ENCODE assay signal across 8 mouse cellular contexts in the genomic region with DNA sequence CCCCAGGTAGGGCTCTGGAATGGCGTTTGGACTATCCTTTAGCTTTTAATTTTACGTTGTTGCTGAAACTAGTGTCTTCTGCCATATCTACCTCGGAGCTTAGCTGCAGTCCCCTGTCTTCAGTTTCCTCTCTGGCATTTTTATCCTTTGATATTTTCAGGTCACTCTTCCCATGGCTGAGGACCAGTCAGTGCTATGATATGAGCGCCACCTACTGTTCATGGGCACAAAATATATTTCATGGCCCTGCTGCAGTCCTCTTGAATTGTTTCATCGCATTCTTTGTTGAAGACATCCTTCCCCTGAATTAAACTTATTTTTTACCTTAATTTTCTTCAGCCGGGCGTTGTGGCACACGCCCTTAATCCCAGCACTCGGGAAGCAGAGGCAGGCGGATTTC. TPM values are rescaled to one million over a fixed set of nuclear protein-coding genes. Genes with fewer than 3 reads are reported as not detected.
DNase-seq lines count a peak whose midpoint lies in the region; ATAC-seq and TF ChIP-seq lines count a peak whose summit lies in the region.

No protein-coding gene starts in this region.

- ATAC-seq in midbrain, embryonic 16.5 days: peak; percentile 86

- H3K4me3 ChIP-seq in thymus, adult 2 months (ENCODE audit: control insufficient read depth, insufficient read depth, low read length): no peak overlapping the region
- no peak overlapping the region for H3K4me3 ChIP-seq in kidney, adult 2 months (ENCODE audit: insufficient read depth, low read depth, low read length)
- H3K4me3 ChIP-seq in limb, embryonic 10.5 days: no peak overlapping the region
- H3K4me3 ChIP-seq in midbrain, embryonic 16.5 days (ENCODE audit: low read depth, low read length): no peak overlapping the region

- no peaks in the 10 kb centered on the region for H3K27me3 ChIP-seq in thymus, adult 2 months (ENCODE audit: control insufficient read depth, insufficient read depth, low read length)
- no peaks in the 10 kb centered on the region for H3K27me3 ChIP-seq in kidney, adult 2 months (replicated peaks; ENCODE audit: control insufficient read depth, insufficient read depth, low read length)
- H3K27me3 ChIP-seq in limb, embryonic 10.5 days (ENCODE audit: low read depth, poor library complexity, severe bottlenecking): no peaks in the 10 kb centered on the region
- H3K27me3 ChIP-seq in midbrain, embryonic 16.5 days (ENCODE audit: control insufficient read depth, insufficient read depth, low read depth, low read length): no peaks in the 10 kb centered on the region

- no peaks in the 10 kb centered on the region for H3K36me3 ChIP-seq in thymus, adult 2 months (ENCODE audit: control insufficient read depth, insufficient read depth, low read length)
- H3K36me3 ChIP-seq in kidney, adult 2 months (ENCODE audit: control insufficient read depth, insufficient read depth, low read length): no peaks in the 10 kb centered on the region
- H3K36me3 ChIP-seq in limb, embryonic 10.5 days: no peaks in the 10 kb centered on the region
- H3K36me3 ChIP-seq in midbrain, embryonic 16.5 days (ENCODE audit: control insufficient read depth, insufficient read depth, low read length): no peaks in the 10 kb centered on the region

- H3K4me1 ChIP-seq in thymus, adult 2 months (replicated peaks; ENCODE audit: control insufficient read depth, insufficient read depth, low read length): no peaks in the 10 kb centered on the region
- H3K4me1 ChIP-seq in kidney, adult 2 months (ENCODE audit: control insufficient read depth, insufficient read depth, low read length): no peaks in the 10 kb centered on the region
- H3K4me1 ChIP-seq in limb, embryonic 10.5 days: no peaks in the 10 kb centered on the region
- H3K4me1 ChIP-seq in midbrain, embryonic 16.5 days (ENCODE audit: control insufficient read depth, insufficient read depth, low read length): no peaks in the 10 kb centered on the region

- no peak overlapping the region for H3K4me2 ChIP-seq in midbrain, embryonic 16.5 days (ENCODE audit: low read length)

- no peak overlapping the region for H3K9ac ChIP-seq in midbrain, embryonic 16.5 days (ENCODE audit: low read depth, low read length)

- 41% methylated on average over 10 of the region's 10 CpGs for WGBS in thymus, adult 2 months
- WGBS in kidney, adult 2 months: 20% methylated on average over 10 of the region's 10 CpGs
- WGBS in limb, embryonic 10.5 days: 27% methylated on average over 10 of the region's 10 CpGs
- WGBS in midbrain, embryonic 16.5 days: 22% methylated on average over 10 of the region's 10 CpGs

- H3K27ac ChIP-seq in thymus, adult 2 months (ENCODE audit: control insufficient read depth, insufficient read depth, low read length): no peak overlapping the region
- H3K27ac ChIP-seq in kidney, adult 2 months (ENCODE audit: insufficient read depth, low read depth, low read length): no peak overlapping the region
- no peak overlapping the region for H3K27ac ChIP-seq in limb, embryonic 10.5 days
- H3K27ac ChIP-seq in midbrain, embryonic 16.5 days (ENCODE audit: low read length): no peak overlapping the region

- no peaks in the 10 kb centered on the region for H3K9me3 ChIP-seq in limb, embryonic 10.5 days (replicated peaks)
- H3K9me3 ChIP-seq in midbrain, embryonic 16.5 days (replicated peaks; ENCODE audit: control insufficient read depth, low read length, poor library complexity, severe bottlenecking): no peaks in the 10 kb centered on the region

- no peak for TF ChIP-seq CTCF in thymus, adult 2 months (IDR thresholded peaks at IDR 0.05; ENCODE audit: borderline replicate concordance, control insufficient read depth, extremely low read depth, insufficient read depth, low read length, poor library complexity)
- TF ChIP-seq CTCF in kidney, adult 2 months (conservative IDR thresholded peaks at IDR 0.05; ENCODE audit: insufficient read depth, insufficient read length, low read depth, low read length): peak; percentile 76

- TF ChIP-seq POLR2A in thymus, adult 2 months (IDR thresholded peaks at IDR 0.05; ENCODE audit: control insufficient read depth, extremely low read depth, insufficient read depth, low read length, poor library complexity): no peak
- TF ChIP-seq POLR2A in kidney, adult 2 months (IDR thresholded peaks at IDR 0.05; ENCODE audit: low read depth, low read length): no peak

- DNase-seq in thymus, adult 2 months: peak; percentile 16
- no peak for DNase-seq in thymus, adult 18-20 months
- peak; percentile 64 for DNase-seq in cerebellum, adult 9-10 months
- DNase-seq in frontal cortex, adult 2 months (ENCODE audit: extremely low spot score in 1 of 2, low spot score in 1 of 2): peak; percentile 3 to 81
- DNase-seq in kidney, adult 2 months: peak; percentile 65
- peak; percentile 59 for DNase-seq in limb, embryonic 10.5 days (ENCODE audit: low spot score)
- DNase-seq in thymus, postnatal 25 days: peak; percentile 9

RNA-seq across cellular contexts. Expression of a gene that starts 36.5 kb away (rescaled TPM):
- 293 and 960 TPM in 2 replicates for polyA plus RNA-seq in thymus, adult 2 months (2012; rRNA removed)
- 12.0 and 15.1 TPM in 2 replicates for polyA plus RNA-seq in frontal cortex, adult 2 months (2012; rRNA removed)
- polyA plus RNA-seq in kidney, adult 2 months (2012; rRNA removed): 21.2 and 34.0 TPM in 2 replicates
- polyA plus RNA-seq in limb, embryonic 10.5 days (2016; fragmentation: Nextera tagmentation; extraction: Ambion mirVana): 97.4 and 118 TPM in 2 replicates
- polyA plus RNA-seq in midbrain, embryonic 16.5 days (2015; fragmentation: Nextera tagmentation; extraction: Ambion mirVana): 21.6 and 24.6 TPM in 2 replicates

Comparison
In these comparisons a context has a peak if more than half of its experiments do, and no peak if none do; other contexts are left out.
1. DNase-seq: peak in thymus, adult 2 months (single experiment), cerebellum, adult 9-10 months (single experiment), frontal cortex, adult 2 months (2 of 2), kidney, adult 2 months (single experiment), limb, embryonic 10.5 days (single experiment) and thymus, postnatal 25 days (single experiment); none in thymus, adult 18-20 months (0 of 2).